Mouse (Mus musculus) large intestine, adult 2 months (tissue): Measurements from ENCODE around the gene Rbm38. TPM values are rescaled to one million over a fixed set of nuclear protein-coding genes. Genes with fewer than 3 reads are reported as not detected.

Experiments
- polyA plus RNA-seq: library from polyadenylated mRNA; depleted of rRNA; stranded (reverse); fragments of >200 nt; gene quantifications from 2 replicates; pipeline ENCODE4 v1.2.3, GENCODE M21; 2012; rRNA removed

Rbm38 gene
- polyA plus RNA-seq, 1 experiment, result 70.9 TPM

Other genes with a start within 250 kb of the Rbm38 start
- gene Bmp7, start 80.2 kb upstream of the Rbm38 start, polyA plus RNA-seq, result 10.8 and 14.4 TPM in 2 replicates
- gene Spo11, start 42.8 kb upstream of the Rbm38 start, polyA plus RNA-seq, result 0.63 and 1.3 TPM in 2 replicates
- 51.8 and 54.5 TPM in 2 replicates for gene Rae1, start 20.4 kb upstream of the Rbm38 start, polyA plus RNA-seq
- gene Ctcfl, start 99.0 kb downstream of the Rbm38 start, polyA plus RNA-seq, result not detected in 2 replicates
- 6.6 and 48.2 TPM in 2 replicates for gene Pck1, start 132.6 kb downstream of the Rbm38 start, polyA plus RNA-seq
- 62.1 and 90.8 TPM in 2 replicates for gene Zbp1, start 198.4 kb downstream of the Rbm38 start, polyA plus RNA-seq